Comparison of ENCODE assay signal across 14 mouse cellular contexts in genomic region chr4:120516491-120516890, GRCm38 (mm10). TPM values are rescaled to one million over a fixed set of nuclear protein-coding genes. Genes with fewer than 3 reads are reported as not detected.
DNase-seq lines count a peak whose midpoint lies in the region; TF ChIP-seq lines count a peak whose summit lies in the region.
"Had no signal": no experiment of that assay in that cellular context is flagged by ENCODE, and none has a peak within 500 bp of the region (broad histone marks: within the 10 kb centered on the region; RNA-seq: fewer than 3 reads in every experiment).

No protein-coding gene starts in this region.

- no peak for TF ChIP-seq CTCF in embryonic fibroblast, embryonic 13.5 days (IDR thresholded peaks at IDR 0.05; ENCODE audit: borderline replicate concordance, insufficient read depth, low read length)

- peak overlapping the region; percentile 95 for H3K27ac ChIP-seq in embryonic fibroblast, embryonic 13.5 days (ENCODE audit: insufficient read depth, low read length)
- H3K27ac ChIP-seq: forebrain, embryonic 12.5 days; limb, embryonic 15.5 days had no signal

- DNase-seq in kidney, adult 8-10 months = peak; percentile 28 to 35
- no peak for DNase-seq in kidney, postnatal 10 days
- peak; percentile 19 for DNase-seq in kidney, postnatal 14 days
- peak; percentile 15 to 61 for DNase-seq in lung, postnatal 4 days
- DNase-seq in right cerebral cortex, postnatal 36 days (ENCODE audit: low spot score in 2 of 2) = no peak
- no peak for DNase-seq in thymus, postnatal 4 days
- DNase-seq in testis, postnatal 14 days (ENCODE audit: low spot score) = no peak
- DNase-seq: cerebellum, adult 8-10 months; embryo, embryonic 11 days; gastrocnemius, adult 2 months; heart, postnatal 4 days had no signal

- no peak for TF ChIP-seq POLR2A in embryonic fibroblast, embryonic 13.5 days (IDR thresholded peaks at IDR 0.05; ENCODE audit: low read depth, low read length)

- peaks cover 8% of the 10 kb centered on the region; the same call in 1 of the 2 replicates for H3K4me1 ChIP-seq in embryonic fibroblast, embryonic 13.5 days (ENCODE audit: control insufficient read depth, insufficient read depth, low read length)
- H3K4me1 ChIP-seq: forebrain, embryonic 12.5 days; limb, embryonic 15.5 days had no signal

- H3K4me3 ChIP-seq in embryonic fibroblast, embryonic 13.5 days (ENCODE audit: insufficient read depth, low read length) = no peak overlapping the region
- H3K4me3 ChIP-seq: forebrain, embryonic 12.5 days; gastrocnemius, adult 2 months; limb, embryonic 15.5 days had no signal

RNA-seq across cellular contexts. Expression of gene Slfnl1, which starts 15.5 kb away (rescaled TPM):
- polyA plus RNA-seq in embryonic fibroblast, embryonic 13.5 days (2011; ENCODE audit: insufficient read length, low read depth, missing spikeins) = 0.30 TPM in 1 of 2 replicates, not detected in the other
- polyA plus RNA-seq: forebrain, embryonic 12.5 days; limb, embryonic 15.5 days had no signal

RNA-seq across cellular contexts. Expression of gene Ctps, which starts 53.6 kb away (rescaled TPM):
- 95.9 and 98.3 TPM in 2 replicates for polyA plus RNA-seq in embryonic fibroblast, embryonic 13.5 days (2011; ENCODE audit: insufficient read length, low read depth, missing spikeins)

Comparison
In these comparisons a context has a peak if more than half of its experiments do, and no peak if none do; other contexts are left out.
1. DNase-seq: peak in kidney, adult 8-10 months (2 of 2), kidney, postnatal 14 days (single experiment) and lung, postnatal 4 days (2 of 2); none in kidney, postnatal 10 days (single experiment), right cerebral cortex, postnatal 36 days (0 of 2), thymus, postnatal 4 days (single experiment) and testis, postnatal 14 days (single experiment).